Mouse (Mus musculus): Measurements from ENCODE around the gene Zfp809. TPM values are rescaled to one million over a fixed set of nuclear protein-coding genes. Genes with fewer than 3 reads are reported as not detected.

Zfp809 gene
- 68.4 TPM for polyA plus RNA-seq (2017; shearing (Covaris generic))

DNA sequence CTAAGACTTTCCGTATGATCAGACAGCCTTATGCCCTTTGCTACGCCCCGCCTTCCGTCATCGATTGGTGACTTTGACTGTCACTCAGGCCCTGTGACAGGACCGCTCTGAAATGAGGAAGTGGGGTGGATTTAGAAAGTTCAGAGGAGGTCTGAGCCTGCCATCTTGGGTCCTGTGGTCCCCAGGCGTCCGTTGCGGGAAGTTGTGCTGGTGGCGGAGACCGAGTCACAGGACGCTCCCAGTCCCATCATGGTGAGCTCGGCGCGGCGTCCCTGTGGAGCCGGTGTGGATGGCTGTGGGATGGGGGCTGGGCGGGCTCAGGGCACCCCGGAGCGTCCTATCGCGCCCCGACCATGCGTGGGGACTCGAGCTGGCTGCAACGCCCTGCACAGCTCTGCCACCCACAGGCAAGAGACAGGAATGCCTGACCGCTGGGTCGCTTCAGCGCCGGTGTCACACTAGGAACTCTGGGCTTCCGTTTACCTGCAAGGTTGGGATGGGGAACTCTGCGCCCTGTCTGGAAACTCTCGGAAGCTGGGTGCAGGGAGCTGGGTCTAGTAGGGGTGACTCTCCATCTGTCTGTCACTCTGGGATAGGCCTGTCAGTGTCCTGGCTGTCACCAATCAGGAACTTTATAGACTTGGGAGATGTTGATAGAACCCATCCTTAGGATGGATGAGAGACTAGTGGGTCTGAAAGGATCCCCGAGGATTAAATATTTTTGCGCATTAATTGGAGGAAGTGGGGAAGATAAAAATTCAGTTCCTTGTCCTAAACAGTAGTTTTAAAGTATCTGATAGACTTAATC is at the start of gene Zfp809:
TSS of gene Zfp809 (plus strand) at position 134 of the 808 bp plus-strand sequence.

DNA sequence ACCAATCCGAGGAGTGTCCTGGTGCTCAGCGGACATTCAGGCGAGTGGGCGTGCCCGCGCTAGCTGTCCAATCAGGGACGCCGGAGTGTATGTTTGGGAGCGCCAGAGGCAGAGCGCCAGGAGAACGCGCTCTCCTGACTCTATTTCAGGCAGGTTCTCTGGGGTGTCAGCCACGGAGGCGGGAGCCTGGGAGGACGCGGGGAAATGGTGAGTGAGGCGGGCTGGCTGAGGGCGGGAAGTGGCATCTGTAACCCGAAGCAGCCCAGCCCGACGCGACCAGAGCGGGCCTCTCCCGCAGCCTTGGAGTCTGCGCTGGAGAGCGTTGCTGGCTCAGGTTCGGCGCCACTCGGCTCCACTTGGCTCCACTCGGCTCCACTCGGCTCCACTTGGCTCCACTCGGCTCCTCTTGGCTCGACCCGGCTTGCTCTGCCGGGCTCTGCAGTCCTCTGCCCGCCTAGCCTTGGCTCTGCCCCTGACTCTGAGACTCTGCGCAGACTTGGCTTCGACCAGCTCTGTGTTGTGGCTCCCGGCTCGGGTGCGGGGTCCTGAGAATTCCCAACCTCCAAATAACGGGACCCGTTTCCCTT is 37.4 kb upstream of the Zfp809 start, which contains the start of gene Zfp872:
TSS of gene Zfp872 (plus strand) at position 66 of the 587 bp plus-strand sequence.

GRCm38 (mm10) chr9:22259184-22260091 is 33.9 kb downstream of the Zfp809 start, which contains the start of gene Zfp599:
Gene Zfp599, minus strand, starts transcription at chr9:22259895.

Other genes with a start within 250 kb of the Zfp809 start
- not detected for gene Rgl3, start 236.3 kb upstream of the Zfp809 start, polyA plus RNA-seq (2017; shearing (Covaris generic))
- gene Ccdc151, start 223.1 kb upstream of the Zfp809 start, polyA plus RNA-seq (2017; shearing (Covaris generic)): not detected
- gene Prkcsh, start 222.9 kb upstream of the Zfp809 start, polyA plus RNA-seq (2017; shearing (Covaris generic)): 65.6 TPM
- not detected for gene Elavl3, start 173.7 kb upstream of the Zfp809 start, polyA plus RNA-seq (2017; shearing (Covaris generic))
- gene Gm49318, start 154.5 kb upstream of the Zfp809 start, polyA plus RNA-seq (2017; shearing (Covaris generic)): not detected
- 32.1 TPM for gene Zfp653, start 154.3 kb upstream of the Zfp809 start, polyA plus RNA-seq (2017; shearing (Covaris generic))
- 39.9 TPM for gene Ecsit, start 140.3 kb upstream of the Zfp809 start, polyA plus RNA-seq (2017; shearing (Covaris generic))
- gene Cnn1, start 126.5 kb upstream of the Zfp809 start, polyA plus RNA-seq (2017; shearing (Covaris generic)): not detected
- gene Elof1, start 108.5 kb upstream of the Zfp809 start, polyA plus RNA-seq (2017; shearing (Covaris generic)): 22.8 TPM
- 256 TPM for gene Acp5, start 90.0 kb upstream of the Zfp809 start, polyA plus RNA-seq (2017; shearing (Covaris generic))
- 14.0 TPM for gene Pigyl, start 68.9 kb upstream of the Zfp809 start, polyA plus RNA-seq (2017; shearing (Covaris generic))
- not detected for gene Zfp872, start 37.6 kb upstream of the Zfp809 start, polyA plus RNA-seq (2017; shearing (Covaris generic))
- 0.88 TPM for gene Zfp599, start 34.2 kb downstream of the Zfp809 start, polyA plus RNA-seq (2017; shearing (Covaris generic))
- 14.0 TPM for gene Zfp810, start 81.9 kb downstream of the Zfp809 start, polyA plus RNA-seq (2017; shearing (Covaris generic))
- 0.77 TPM for gene Anln, start 163.5 kb downstream of the Zfp809 start, polyA plus RNA-seq (2017; shearing (Covaris generic))
- gene 9530077C05Rik, start 185.8 kb downstream of the Zfp809 start, polyA plus RNA-seq (2017; shearing (Covaris generic)): 0.81 TPM
- not detected for gene Gm17545, start 228.6 kb downstream of the Zfp809 start, polyA plus RNA-seq (2017; shearing (Covaris generic))
- 169 TPM for gene Rp9, start 244.0 kb downstream of the Zfp809 start, polyA plus RNA-seq (2017; shearing (Covaris generic))